Mouse (Mus musculus) heart, embryonic 15.5 days (tissue): ENCODE measurements around the gene Unk. TPM values are rescaled to one million over a fixed set of nuclear protein-coding genes. Genes with fewer than 3 reads are reported as not detected.

Experiments used
- ATAC-seq: fragments of 200-750 bp; cut with Nextera tagmentation; replicated peaks from 2 replicates; pipeline ENCODE4 v1.8.0; 2017; ENCODE audit warnings: low read depth, moderate TSS enrichment; ENCODE audit not compliant: insufficient number of reproducible peaks, insufficient read depth, low FRiP score
- H3K27ac ChIP-seq: fragments of 300-500 bp; sonication (generic); 2 replicates; pipeline ENCODE4 v1.5.1; 2015; ENCODE audit warnings: mild to moderate bottlenecking, inconsistent platforms
- H3K27me3 ChIP-seq: fragments of 300-500 bp; sonication (generic); 2 replicates; pipeline ENCODE4 v1.6.1; 2015; ENCODE audit warnings: inconsistent platforms
- H3K36me3 ChIP-seq: fragments of 300-500 bp; sonication (generic); 2 replicates; pipeline ENCODE4 v1.6.1; 2015; ENCODE audit warnings: mild to moderate bottlenecking, inconsistent platforms
- H3K4me1 ChIP-seq: fragments of 300-500 bp; sonication (generic); replicated peaks from 2 replicates; pipeline ENCODE4 v1.6.1; 2015; ENCODE audit warnings: inconsistent platforms
- H3K4me2 ChIP-seq: fragments of 300-500 bp; sonication (generic); 2 replicates; pipeline ENCODE4 v1.6.1; 2015; ENCODE audit warnings: inconsistent platforms, mild to moderate bottlenecking, moderate library complexity
- H3K4me3 ChIP-seq: fragments of 300-500 bp; sonication (generic); 2 replicates; pipeline ENCODE4 v1.5.1; 2015; ENCODE audit warnings: mild to moderate bottlenecking, inconsistent platforms
- H3K9ac ChIP-seq: fragments of 300-500 bp; sonication (generic); 2 replicates; pipeline ENCODE4 v1.6.1; 2015; ENCODE audit warnings: mild to moderate bottlenecking, inconsistent platforms
- H3K9me3 ChIP-seq: fragments of 300-500 bp; sonication (generic); replicated peaks from 2 replicates; pipeline ENCODE4 v1.6.1; 2016; ENCODE audit warnings: inconsistent platforms
- WGBS: fragments of 180-500 bp; shearing (Covaris S2); methylation state at CpG from one replicate; pipeline ENCODE4 v1.1.7; 2015; ENCODE audit warnings: mixed read lengths; 5-methylcytosine and 5-hydroxymethylcytosine counted together
- polyA plus RNA-seq: library from polyadenylated mRNA; unstranded; fragments of >200 nt; fragmentation: Nextera tagmentation; extraction: Ambion mirVana; gene quantifications from 2 replicates; pipeline ENCODE4 v1.2.1, GENCODE M21; 2015

Unk gene
- polyA plus RNA-seq, 1 experiment from 2014 or later, result 19.5 TPM

DNA sequence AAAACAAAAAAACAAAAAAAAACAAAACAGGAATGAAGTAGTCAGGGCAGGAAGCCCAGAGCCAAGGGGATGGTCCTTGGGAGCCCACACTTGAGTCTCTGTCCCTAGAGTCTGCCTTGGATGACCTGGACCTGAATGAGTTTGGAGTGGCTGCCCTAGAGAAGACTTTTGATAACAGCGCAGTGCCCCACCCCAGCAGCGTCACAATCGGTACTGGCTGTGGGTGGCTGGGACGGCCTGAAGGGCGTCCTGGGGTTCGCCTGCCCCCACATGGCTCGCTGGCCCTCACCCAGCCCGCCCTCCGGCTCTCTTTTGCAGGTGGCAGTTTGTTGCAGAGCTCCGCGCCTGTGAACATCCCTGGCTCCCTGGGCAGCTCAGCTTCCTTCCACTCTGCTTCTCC, 25.8 kb downstream of the Unk start:
- no peak overlapping the region for H3K27ac ChIP-seq
- H3K4me3 ChIP-seq, result no peak overlapping the region
- no peaks in the 10 kb centered on the region for H3K27me3 ChIP-seq
- no peak overlapping the region for H3K9ac ChIP-seq
- H3K36me3 ChIP-seq, result peaks cover 95% of the 10 kb centered on the region
- peaks cover 25% of the 10 kb centered on the region for H3K4me1 ChIP-seq
- ATAC-seq, result no peak
- 89% methylated on average over 11 of the region's 11 CpGs for WGBS
- no peak overlapping the region for H3K4me2 ChIP-seq
- H3K9me3 ChIP-seq, result no peaks in the 10 kb centered on the region

DNA sequence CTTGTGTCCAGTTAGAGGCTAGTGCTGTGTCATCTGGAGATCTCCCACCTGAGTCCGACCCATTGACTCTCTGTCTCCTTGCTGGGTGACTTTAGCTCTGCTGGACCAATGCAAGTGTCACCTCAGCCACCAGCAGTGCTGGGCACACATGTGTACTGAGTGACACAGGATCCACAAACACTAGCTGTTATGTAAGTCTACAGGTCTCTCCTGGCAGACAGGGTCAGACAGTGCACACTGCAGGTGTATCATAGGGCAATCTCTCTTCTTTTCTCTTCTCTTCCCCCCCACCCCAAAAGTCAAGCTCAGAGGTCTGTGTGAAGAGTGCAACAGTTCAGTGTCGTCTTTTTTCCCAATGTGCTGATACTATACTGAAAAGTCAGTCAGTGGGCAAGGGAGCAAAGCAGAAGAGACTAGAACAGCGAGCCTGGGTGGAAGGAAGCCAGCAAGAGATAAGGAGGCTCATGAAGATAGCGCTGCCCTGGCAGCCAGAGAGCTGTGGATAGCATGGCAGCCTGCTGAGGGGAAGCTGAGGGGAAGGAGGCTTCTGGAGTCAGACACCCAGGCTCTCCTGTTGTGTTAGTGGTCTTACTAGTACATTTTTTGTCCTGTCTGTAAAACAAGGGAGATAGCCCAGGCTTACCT, 27.2 kb downstream of the Unk start:
- WGBS, result 41% methylated on average over 4 of the region's 4 CpGs
- 0 out of 2 replicates have a peak, but pooled peaks have one; percentile 23 for ATAC-seq

DNA sequence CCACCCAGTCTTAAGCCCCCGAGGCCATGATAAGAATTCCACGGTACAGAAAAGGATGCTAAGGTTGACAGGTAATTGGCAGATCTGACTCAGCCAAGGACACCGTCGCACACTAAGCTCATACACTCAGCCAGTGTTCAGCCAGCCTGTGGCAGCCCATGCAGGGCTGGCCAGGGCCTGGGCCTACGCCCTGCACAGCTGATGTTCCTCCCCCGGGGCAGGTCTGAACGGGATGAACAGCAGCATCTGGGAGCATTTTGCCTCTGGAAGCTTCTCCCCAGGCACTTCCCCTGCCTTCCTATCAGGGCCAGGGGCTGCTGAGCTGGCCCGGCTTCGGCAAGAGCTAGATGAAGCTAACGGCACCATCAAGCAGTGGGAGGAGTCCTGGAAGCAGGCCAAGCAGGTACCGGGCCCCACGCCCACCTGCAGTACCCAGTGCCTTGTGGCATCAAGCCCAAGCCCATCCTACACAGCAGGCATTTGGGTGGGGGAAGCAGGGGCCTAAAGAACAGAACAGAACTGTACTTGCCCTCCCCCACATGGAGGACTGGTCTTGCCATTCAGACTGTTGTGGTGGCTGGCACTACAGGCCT, 28.0 kb downstream of the Unk start:
- ATAC-seq, result no peak
- Histone ChIP-seq H3K4me3 (no peak overlapping the region), H3K9ac (no peak overlapping the region; the same call in 1 of the 2 replicates), H3K27ac (peak overlapping the region; percentile 21; the same call in 1 of the 2 replicates), H3K9me3 (no peaks in the 10 kb centered on the region), H3K36me3 (peaks cover 88% of the 10 kb centered on the region), H3K4me2 (no peak overlapping the region), H3K4me1 (peaks cover 25% of the 10 kb centered on the region), H3K27me3 (no peaks in the 10 kb centered on the region)
- WGBS, result 71% methylated on average over 12 of the region's 12 CpGs

More for the DNA sequence above, 27.2 kb downstream of the Unk start:
- no peak overlapping the region for H3K4me3 ChIP-seq
- no peaks in the 10 kb centered on the region for H3K9me3 ChIP-seq
- H3K9ac ChIP-seq, result no peak overlapping the region
- H3K4me1 ChIP-seq, result peaks cover 25% of the 10 kb centered on the region
- no peaks in the 10 kb centered on the region for H3K27me3 ChIP-seq
- no peak overlapping the region for H3K4me2 ChIP-seq
- H3K36me3 ChIP-seq, result peaks cover 95% of the 10 kb centered on the region
- H3K27ac ChIP-seq, result peak overlapping the region; percentile 21; the same call in 1 of the 2 replicates

DNA sequence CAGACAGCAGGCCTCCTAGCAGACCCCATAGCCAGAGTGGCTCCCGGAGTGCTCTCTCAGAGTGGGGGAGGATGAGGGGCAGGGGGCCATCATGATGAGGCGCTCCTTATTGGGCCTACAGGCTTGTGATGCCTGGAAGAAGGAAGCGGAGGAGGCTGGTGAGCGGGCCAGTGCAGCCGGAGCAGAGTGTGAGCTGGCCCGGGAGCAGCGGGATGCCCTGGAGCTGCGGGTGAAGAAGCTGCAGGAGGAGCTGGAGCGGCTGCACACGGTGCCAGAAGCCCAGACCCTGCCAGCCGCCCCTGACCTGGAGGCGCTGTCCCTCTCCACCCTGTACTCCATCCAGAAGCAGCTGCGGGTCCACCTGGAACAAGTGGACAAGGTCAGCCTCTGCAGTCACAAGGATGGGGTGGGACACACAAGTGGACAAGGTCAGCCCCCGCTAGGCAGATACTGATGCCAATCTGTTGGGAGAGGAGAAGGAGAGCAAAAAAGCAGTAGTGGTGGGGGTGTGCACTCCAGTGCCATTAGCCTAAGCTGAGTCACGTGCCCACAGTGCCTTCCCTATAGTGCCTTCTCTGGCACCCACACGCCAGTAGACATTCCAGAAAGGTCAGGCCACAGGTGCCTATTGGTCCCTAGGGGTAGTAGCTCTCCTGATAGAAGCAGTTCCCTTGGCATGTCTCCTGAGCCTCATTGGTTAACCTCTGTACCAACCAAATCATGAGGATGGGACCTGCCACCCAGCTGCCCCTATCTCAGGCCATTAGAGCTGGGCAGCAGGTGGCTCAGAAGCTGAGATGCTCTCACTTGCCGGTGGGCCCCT, 29.0 kb downstream of the Unk start:
- no peak overlapping the region for H3K27ac ChIP-seq
- no peak overlapping the region for H3K4me3 ChIP-seq
- H3K36me3 ChIP-seq, result peaks cover 78% of the 10 kb centered on the region
- no peaks in the 10 kb centered on the region for H3K27me3 ChIP-seq
- no peak for ATAC-seq
- H3K9me3 ChIP-seq, result no peaks in the 10 kb centered on the region
- peaks cover 21% of the 10 kb centered on the region for H3K4me1 ChIP-seq
- 91% methylated on average over 17 of the region's 17 CpGs for WGBS
- H3K4me2 ChIP-seq, result no peak overlapping the region
- 0 out of 2 replicates have a peak overlapping the region, but pooled peaks have one; percentile 20 for H3K9ac ChIP-seq

DNA sequence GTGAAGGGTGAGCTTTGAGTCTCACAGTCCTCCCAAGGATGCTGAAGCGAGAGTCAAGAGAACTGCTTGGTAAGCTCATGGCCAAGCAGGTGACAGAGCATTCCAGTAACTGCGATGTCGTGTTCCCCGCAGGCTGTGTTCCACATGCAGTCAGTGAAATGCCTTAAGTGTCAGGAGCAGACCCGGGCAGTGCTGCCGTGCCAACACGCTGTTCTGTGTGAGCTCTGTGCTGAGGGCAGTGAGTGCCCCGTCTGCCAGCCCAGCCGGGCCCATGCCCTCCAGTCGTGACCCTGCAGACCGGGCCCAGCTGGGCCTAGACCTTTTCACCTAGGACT, 29.5 kb downstream of the Unk start:
- WGBS, result 94% methylated on average over 11 of the region's 11 CpGs
- no peak overlapping the region for H3K27ac ChIP-seq
- peaks cover 21% of the 10 kb centered on the region for H3K4me1 ChIP-seq
- no peaks in the 10 kb centered on the region for H3K27me3 ChIP-seq
- H3K4me3 ChIP-seq, result no peak overlapping the region
- H3K9me3 ChIP-seq, result no peaks in the 10 kb centered on the region
- ATAC-seq, result no peak
- no peak overlapping the region for H3K4me2 ChIP-seq
- H3K9ac ChIP-seq, result no peak overlapping the region
- peaks cover 72% of the 10 kb centered on the region for H3K36me3 ChIP-seq

DNA sequence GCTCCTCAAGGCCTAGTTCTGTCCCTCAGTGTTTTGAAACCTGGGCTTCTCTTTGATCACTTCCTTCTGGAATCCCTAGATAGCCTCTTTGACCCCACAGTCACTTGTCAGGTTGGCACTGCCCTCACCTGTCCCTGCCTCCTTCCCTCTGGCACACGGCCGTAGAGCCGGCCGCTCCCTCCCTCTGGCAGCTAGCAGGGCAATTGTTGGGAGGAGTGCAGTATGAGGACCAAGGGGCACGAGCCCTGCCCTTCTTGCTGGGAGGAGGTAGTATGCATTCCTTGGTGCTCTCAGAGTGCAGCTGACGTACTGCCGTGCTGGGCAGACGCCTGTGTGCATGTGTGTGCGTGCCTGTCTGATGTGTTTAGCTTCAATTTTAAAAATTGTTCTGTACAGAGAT, 30.5 kb downstream of the Unk start:
- H3K4me1 ChIP-seq, result peaks cover 21% of the 10 kb centered on the region
- H3K9me3 ChIP-seq, result no peaks in the 10 kb centered on the region
- peaks cover 63% of the 10 kb centered on the region for H3K36me3 ChIP-seq
- H3K9ac ChIP-seq, result no peak overlapping the region
- no peak overlapping the region for H3K4me3 ChIP-seq
- no peaks in the 10 kb centered on the region for H3K27me3 ChIP-seq
- WGBS, result 84% methylated on average over 9 of the region's 9 CpGs
- no peak for ATAC-seq
- H3K4me2 ChIP-seq, result no peak overlapping the region
- H3K27ac ChIP-seq, result no peak overlapping the region

DNA sequence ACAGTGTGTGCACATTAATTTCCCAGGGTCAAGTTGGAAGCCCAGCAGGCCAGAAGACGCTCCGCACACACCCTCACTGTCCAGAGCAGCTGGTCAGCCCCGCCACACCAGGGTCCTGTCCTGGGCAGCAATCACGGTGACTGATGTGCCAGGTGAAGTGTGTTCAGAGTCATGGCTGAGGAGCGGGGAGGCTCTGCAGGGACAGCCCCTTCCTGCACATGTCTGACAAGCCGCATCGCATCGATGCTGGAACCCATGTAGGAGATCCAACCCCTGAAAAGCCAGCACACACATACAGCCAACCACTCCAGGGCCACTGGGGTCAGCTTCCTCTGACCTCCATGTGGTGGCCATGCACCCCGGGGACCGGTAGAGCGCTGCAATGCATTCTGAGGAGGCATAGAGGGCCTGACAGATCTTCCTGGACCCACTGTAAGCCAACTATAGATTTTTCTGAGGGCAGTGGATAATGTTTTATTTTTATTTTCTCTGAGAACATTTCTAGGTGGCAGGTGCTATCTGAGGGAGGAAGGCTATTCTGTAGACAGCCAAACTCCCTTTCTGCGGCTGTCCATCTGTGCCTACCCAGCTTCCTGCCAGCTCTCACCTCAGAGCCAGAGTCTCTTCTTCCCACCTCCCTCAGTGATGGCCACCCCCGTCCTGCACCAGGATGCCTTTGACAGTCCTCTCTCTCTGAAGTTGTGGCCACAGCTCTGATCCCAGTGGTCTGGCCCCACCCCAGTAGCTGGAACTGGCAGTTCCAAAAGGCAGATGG, 31.7 kb downstream of the Unk start:
- Histone ChIP-seq H3K4me3 (no peak overlapping the region), H3K27me3 (no peaks in the 10 kb centered on the region), H3K36me3 (peaks cover 53% of the 10 kb centered on the region), H3K27ac (no peak overlapping the region), H3K4me1 (peaks cover 16% of the 10 kb centered on the region), H3K9ac (no peak overlapping the region), H3K4me2 (no peak overlapping the region), H3K9me3 (no peaks in the 10 kb centered on the region)
- WGBS, result 87% methylated on average over 13 of the region's 13 CpGs
- no peak for ATAC-seq

DNA sequence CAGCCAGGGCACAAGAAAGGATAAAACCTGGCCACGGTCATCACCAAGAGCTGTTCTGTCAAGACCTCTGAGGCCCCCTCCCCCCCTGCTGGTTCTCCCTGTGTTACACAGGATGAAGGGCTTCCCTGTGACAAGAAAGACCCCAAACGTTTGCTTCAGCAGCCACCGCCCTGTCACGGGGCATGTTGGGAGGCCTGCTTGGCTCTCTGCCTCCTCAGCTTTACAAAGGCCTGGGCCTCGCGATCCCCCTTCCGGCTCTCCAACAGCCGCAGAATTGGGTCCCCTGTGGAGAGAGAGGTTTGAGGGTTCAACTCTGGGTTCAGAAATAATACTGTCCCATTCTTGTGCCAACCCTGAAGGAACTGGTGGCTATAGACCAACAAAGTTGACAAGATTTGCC, 32.4 kb downstream of the Unk start:
- WGBS, result 70% methylated on average over 8 of the region's 8 CpGs
- Histone ChIP-seq H3K9ac (no peak overlapping the region), H3K4me1 (peaks cover 9% of the 10 kb centered on the region), H3K36me3 (peaks cover 46% of the 10 kb centered on the region), H3K9me3 (no peaks in the 10 kb centered on the region), H3K27me3 (no peaks in the 10 kb centered on the region), H3K4me3 (no peak overlapping the region), H3K4me2 (no peak overlapping the region), H3K27ac (no peak overlapping the region)
- ATAC-seq, result no peak

DNA sequence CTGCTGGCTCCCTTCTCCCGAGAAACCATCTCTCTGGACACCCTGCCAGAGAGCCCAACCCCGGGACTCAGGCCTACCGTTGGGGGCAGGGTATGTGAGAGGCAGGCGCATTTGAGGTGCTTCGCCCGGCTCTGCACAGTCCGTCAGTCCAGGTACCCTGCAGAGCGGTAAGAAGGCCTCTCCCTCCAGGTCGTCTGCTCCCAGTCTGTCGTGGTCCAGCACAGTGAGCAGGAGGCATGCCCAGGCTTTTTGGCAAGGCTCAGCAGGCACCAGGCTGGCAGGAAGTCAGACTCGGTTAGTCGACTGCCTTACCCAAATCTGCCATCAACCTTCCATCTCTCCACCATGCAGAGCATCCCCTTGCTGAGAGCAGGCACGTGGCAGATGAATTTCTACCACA, 33.4 kb downstream of the Unk start:
- Histone ChIP-seq H3K4me1 (no peaks in the 10 kb centered on the region), H3K4me2 (no peak overlapping the region), H3K9me3 (no peaks in the 10 kb centered on the region), H3K27me3 (no peaks in the 10 kb centered on the region), H3K36me3 (peaks cover 36% of the 10 kb centered on the region), H3K9ac (no peak overlapping the region), H3K27ac (no peak overlapping the region), H3K4me3 (no peak overlapping the region)
- no peak for ATAC-seq
- 64% methylated on average over 13 of the region's 13 CpGs for WGBS

DNA sequence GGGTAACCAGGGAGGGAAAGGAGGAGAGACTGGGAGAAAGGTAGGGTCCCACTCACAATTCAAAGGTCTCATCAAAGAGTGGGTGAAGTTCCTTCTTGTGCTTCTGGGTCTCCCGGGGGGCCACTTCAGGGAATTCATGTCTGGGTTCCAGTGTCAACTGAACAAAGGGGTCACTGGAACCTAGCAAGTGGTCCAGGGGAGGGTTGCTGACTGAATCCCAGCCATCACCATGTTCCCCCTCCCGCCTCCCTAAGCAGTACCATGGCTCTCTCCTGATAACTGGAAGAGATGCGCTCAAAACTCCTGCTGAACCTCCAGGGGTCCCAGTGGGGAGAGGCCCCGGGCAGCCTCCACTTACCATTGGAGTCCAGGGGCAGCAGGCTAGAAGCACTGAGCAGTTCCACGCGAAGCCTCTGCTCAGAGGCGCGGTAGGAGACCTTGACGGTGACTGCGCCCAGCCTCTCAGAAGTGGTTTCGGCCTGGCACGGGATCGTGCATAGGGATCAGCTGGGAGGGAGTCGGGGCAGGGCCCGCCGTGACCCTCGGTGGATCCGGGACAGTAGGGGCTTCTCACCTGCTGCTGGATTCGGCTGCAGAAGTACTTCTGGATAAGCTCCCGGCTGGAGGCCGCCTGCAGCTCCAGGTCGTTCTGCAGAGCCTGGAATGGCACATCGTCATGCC, 34.2 kb downstream of the Unk start:
- peaks cover 28% of the 10 kb centered on the region for H3K36me3 ChIP-seq
- no peak overlapping the region for H3K9ac ChIP-seq
- 60% methylated on average over 23 of the region's 23 CpGs for WGBS
- H3K4me2 ChIP-seq, result no peak overlapping the region
- H3K27ac ChIP-seq, result no peak overlapping the region
- no peaks in the 10 kb centered on the region for H3K9me3 ChIP-seq
- no peak for ATAC-seq
- H3K27me3 ChIP-seq, result no peaks in the 10 kb centered on the region
- H3K4me1 ChIP-seq, result no peaks in the 10 kb centered on the region
- no peak overlapping the region for H3K4me3 ChIP-seq

DNA sequence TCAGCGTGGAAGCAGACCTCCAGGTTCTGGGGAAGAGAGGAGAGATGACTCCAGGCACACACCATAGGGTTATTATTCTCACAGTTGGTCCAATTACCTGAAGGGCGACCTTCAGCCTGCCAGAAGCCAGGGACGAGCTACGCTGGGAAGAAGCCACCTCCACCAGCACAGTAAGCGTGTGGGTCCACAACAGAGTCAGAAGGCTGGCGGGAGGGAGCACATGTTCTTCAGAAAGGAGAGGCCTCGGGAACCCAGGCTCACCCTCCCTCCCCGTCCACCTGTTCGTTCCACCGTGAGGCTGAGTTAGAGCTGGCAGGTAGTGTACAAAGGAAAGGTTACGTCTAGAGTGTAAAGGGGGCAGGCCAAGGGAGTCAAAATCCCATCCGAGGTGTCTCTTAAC, 35.2 kb downstream of the Unk start:
- 84% methylated on average over 12 of the region's 12 CpGs for WGBS
- H3K27ac ChIP-seq, result no peak overlapping the region
- H3K4me1 ChIP-seq, result no peaks in the 10 kb centered on the region
- H3K36me3 ChIP-seq, result peaks cover 18% of the 10 kb centered on the region
- no peaks in the 10 kb centered on the region for H3K9me3 ChIP-seq
- no peak for ATAC-seq
- no peaks in the 10 kb centered on the region for H3K27me3 ChIP-seq
- H3K4me2 ChIP-seq, result no peak overlapping the region
- no peak overlapping the region for H3K9ac ChIP-seq
- H3K4me3 ChIP-seq, result no peak overlapping the region
